Mouse (Mus musculus) frontal cortex, postnatal 25 days (tissue): ENCODE measurements around the gene Btbd35f24.
"Not testable (repeated sequence)": the region's sequence is repeated elsewhere in the genome, so short reads cannot be mapped to it uniquely, and the experiment has no call there.

Experiments used
- DNase-seq, 2 experiments: peaks; one replicate each; pipeline ENCODE4 v3.0.0; 2022; ENCODE audit warnings: low spot score in 2 of 2

Gene Btbd35f24

DNA sequence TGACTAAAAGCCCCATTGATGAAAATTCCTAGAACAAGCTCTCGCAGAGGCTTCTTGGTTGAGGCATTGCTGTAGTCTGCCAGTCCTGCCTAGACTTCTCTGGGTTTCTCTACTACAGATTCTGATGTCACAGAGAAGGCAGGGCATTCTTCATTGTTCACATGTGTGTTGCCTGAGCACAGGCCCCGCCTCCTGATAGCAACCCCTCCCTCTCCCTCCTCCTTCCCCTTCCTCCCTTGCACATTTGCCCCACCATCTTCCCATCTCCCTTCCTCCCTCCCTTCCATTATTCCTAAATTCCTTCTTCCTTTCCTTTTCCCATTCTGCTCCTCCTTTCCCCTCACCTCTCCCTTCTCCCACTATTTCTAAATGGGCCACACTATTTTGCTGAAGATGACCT is at the start of gene Btbd35f24:
TSS of gene Btbd35f24 (minus strand) at position 101 of the 400 bp plus-strand sequence.
- not testable (repeated sequence) for DNase-seq
